Mouse (Mus musculus) forelimb bud, embryonic 11.5 days (tissue): ENCODE measurements around the gene Rnf38.

Experiments used
- DNase-seq: peaks from one replicate; pipeline ENCODE4 v3.0.0-alpha.2; 2012; ENCODE audit warnings: low read depth, low spot score

Rnf38 gene

DNA sequence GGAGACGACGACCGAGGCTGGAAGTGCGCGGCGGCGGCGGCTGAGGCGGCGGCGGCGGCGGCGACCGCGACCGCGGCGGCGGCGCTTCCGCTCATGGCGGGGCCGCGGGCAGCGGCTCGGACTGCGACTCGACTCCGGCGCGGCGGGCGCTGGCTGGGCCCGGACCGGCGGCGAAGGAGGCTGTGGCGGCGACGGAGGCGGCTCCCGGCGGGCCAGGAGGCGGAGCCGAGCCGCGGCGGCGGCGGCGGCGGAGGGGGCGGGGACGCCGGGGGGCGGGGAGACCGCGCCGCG lies at the start of gene Rnf38:
TSS of gene Rnf38 (minus strand) at position 77 of the 291 bp plus-strand sequence.
- no peak for DNase-seq

DNA sequence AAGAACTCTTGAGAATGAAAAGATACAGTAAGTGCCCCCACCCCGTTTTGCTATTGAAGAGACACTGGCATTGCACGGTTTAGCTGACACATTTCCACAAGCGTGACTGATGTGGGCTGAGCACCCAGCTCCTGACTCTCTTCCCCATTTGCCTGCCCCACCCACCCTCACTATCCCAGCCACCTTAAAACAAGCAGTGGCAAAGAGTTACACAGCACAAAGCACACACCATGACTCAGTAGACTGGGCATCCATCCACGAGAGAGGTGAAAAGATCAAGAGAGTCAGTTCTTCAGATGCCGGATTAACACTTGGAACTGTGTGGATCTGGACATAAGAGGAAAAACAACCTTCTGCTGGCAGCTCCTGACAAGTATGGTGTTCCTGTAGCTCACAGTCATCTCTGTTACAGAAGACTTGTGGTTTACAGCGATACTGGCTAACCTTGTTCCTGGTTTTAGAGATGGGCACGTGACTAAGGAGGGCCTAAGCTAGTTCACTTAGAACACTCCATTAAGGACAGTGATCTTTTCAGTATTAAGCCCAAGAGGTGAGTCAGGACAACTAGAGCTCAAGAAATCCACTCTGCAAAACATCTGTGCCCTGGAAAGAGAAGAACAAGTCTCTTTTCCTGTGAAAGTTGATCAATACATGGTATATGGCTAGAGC lies 48.1 kb upstream of the Rnf38 start:
- no peak for DNase-seq

DNA sequence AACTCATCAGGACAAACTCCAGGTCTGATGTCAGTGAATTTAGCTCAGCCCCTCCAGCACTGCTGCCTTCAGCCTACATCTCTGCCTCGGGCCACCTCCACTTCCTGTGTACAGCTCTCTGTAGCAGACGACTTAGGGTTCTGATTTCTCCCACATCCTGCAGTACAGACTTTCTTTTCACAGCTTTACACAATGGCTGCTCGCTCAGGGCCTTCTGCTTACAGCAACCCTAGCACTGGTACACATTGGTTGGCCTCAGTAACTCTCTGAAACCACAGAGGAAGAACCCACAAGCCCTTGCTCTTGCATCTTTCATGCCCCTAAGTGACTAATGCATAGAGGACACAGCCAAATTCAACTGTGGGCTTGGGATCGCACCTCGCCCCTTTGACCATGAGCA lies 37.5 kb upstream of the Rnf38 start:
- DNase-seq, result no peak

GRCm38 (mm10) chr4:44269376-44269817 lies 35.8 kb upstream of the Rnf38 start:
- no peak for DNase-seq

DNA sequence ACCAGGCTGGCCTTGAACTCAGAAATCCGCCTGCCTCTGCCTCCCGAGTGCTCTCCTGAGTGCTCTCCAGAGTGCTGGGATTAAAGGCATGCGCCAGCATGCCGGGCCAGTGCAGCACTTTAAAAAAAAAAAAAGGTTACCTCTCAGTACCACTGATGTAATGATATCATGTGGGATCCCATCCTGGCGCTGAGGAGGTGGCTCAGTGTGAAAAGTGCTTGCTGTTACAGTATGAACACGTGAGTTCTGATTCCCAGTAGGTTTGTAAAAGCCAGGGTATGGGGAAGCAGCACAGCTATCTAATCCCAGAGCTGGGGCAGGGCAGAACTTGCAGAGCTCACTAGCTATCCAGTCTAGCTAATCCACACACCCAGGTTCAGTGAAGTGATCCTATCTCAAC lies 33.8 kb upstream of the Rnf38 start:
- no peak for DNase-seq

DNA sequence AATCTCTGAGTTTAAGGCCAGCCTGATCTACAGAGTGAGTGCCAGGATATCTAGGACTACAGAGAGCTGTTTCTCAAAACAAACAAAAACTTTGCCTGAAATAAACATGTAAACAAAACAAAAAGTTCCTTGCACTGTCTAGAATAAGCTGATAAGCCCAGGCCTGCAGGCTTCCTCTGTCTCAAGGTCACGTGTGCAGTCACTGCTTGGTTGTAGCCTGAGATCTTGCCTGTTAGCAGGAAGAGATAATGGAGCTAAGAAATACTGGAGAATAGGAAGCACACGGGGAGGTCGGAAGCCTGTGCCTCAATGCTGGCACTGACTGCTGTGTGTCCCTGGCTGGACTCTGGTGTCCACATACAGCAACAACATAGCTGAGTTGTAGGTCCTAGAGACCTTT lies 31.9 kb upstream of the Rnf38 start:
- DNase-seq, result no peak

DNA sequence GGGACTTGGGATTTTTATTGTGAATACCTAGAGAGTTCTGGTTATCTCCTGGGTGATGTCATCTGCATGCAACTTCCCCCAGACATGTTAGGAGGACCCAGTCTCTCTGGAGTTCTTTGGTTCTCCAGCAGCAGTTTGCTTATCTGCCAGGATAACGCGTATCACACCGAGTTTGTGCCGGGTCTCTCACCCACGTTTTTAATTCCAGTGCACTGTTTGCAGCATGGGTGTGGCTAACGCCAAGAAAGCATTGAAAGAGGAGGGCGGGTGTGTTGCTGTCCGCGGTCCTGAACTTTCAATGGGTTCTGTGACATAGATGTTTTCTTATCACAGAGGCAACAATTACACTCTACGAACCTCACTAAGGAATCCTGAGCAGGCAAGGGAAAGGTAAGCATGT lies 26.7 kb upstream of the Rnf38 start:
- peak; percentile 80 for DNase-seq

DNA sequence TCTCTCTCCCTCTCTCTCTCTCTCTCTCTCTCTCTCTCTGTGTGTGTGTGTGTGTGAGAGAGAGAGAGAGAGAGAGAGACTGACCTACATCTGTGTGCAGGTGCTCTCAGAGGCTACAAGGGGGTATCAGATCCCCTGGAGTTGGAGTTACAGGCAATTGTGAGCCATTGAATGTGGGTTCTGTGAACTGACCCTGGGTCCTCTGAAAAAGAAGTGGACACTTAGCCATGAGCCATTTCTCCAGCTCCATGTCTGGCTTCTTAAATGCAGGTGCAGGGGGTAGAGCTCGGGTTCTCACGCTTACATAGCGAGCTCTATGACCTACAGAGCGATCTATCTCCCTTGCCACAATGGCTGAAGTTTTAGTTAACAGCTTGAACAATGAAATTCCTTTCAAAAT lies 25.5 kb upstream of the Rnf38 start:
- DNase-seq, result no peak

DNA sequence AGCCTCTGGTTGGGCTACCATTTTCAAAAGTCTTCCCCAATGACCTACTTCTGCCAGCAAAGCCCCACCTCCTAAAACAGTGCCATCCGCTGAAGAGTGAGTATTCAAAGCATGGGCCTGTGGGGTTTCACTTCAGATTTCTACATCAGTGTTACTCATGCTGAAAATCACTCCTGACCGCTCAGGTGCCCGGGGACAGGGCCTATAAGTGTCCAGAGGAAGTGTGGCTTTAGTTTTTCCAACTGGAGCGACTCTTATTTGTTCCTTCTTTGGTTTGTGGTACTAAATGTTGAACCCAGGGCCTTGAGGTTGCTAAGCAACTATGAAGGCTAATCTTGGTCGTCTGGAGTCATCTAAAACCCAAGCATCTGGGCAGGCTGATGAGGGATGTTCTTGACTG lies 21.0 kb upstream of the Rnf38 start:
- no peak for DNase-seq

DNA sequence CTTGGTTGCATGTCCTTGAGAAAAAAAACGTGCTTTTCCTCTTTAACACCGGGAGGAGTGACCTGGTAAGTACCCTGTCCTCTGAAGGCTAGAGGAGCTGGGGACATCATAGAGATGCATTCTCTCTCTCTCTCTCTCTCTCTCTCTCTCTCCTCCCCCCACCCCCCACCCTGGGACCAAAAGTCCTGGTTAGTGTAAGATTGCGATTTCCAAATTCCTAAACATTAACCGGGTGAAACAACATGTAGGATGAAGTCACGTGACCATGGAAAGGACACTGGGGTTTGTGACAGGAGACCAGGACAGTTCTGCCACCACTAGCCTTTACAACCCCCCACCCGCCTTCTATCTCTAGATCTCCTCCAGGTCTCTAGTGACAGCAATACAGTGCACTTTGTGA lies 19.6 kb upstream of the Rnf38 start:
- no peak for DNase-seq

DNA sequence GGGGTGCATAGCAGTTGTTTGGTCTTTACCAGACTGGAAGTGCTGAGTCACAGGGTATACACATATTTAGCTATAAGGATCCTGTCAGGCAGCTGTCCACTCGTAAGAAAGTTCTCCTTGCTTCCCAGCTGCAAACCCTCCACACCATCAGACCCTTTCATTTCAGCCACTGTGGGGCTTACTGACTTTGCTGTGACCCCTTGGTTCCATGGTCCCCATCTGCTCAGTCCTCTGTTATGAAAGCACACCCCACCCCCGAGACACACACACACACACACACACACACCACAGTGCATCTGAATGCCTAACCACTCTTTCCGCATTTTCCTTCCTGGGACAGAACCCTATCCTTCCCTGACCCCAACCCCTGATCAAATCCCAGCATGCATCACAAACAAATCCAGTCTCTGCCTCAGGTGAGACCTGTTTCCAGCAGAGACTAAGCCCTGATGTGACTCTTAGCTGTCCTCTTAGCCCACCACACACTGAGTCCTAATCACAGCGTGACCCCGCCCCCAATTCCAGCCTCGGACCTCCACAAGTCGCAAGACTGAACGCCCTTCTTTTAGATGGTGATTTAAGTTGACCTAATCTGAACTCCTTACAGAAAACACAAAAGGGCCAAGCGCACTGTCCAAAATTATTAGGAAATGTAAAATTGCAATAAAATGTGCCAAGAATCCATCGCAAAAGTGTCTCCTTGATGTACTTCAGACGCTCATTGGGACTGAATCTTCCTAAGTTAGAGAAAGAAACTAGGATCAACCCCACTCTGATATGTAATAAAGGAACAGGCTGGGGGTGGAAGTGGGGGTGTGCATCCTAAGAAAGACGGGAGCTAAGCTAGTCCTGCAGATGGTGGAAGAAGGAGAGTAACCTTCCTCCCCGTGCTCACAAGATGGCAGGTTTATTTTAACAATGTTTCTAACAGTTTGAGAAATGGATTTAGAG lies 18.7 kb upstream of the Rnf38 start:
- no peak for DNase-seq

GRCm38 (mm10) chr4:44251521-44251920 lies 17.9 kb upstream of the Rnf38 start:
- DNase-seq, result no peak

DNA sequence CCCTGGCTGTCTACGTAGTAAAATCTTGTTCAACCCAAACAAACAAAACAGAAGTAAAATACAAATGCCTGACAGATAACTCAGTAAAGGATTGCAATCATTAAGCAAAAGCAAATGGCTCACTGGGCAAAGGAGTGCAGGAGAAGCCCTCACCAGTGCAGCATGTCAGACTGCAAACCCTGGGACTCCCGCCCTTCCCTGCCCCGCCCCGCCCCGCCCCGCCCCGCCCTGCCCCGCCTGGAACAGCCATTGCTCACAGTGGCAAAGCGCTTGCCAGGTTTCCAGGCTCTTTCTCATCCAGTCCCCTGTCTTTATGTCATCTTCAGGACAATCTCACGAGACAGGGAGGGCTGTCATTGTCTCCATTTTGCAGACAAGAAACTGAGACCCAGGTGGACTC lies 16.1 kb upstream of the Rnf38 start:
- DNase-seq, result no peak

DNA sequence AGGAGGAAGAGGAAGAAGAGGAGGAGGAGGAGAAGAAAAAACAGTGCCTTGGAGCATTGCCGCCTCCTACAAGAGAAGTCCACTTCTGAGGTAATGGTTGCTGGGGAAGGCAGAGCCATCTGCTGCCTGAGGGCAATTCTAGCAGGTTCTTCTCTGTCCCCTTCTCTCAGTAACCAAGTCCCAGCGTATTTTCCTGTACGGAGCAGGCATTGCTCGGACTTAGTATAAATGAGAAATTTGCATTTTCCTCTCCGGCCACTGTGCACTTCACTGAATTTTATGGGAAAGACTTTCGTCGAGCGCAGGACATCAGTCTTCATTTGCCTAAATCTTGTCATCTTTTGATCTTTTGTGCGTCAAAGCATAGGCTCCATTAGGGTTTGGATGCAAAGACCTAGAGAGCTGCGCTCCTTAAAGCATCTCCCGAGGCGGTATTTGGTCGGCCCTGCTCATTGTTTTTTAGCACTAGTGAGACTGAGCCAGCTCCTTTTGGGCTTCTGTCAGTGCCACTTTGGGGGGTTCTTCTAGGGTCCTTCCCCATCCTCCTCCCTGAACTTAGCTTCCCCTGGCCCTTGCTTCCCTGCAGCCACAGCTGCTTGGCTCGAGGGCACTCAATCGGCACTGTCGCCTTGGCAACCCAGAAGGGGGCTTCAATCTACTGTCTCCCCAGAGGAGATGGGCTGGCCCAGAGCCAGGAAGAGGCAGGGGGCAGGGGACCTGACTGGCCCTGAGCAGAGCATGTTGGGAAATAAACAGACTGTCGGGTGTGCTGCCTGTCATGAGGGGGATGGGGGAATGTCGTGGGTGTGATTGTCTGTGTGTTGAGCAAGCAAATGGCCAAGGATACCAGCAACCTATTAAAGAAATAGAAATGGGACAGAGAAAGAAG lies 13.7 kb upstream of the Rnf38 start:
- no peak for DNase-seq

- no peak for DNase-seq
These were observed 12.7 kb upstream of the Rnf38 start for GRCm38 (mm10) chr4:44246285-44246684.

GRCm38 (mm10) chr4:44241638-44242037 lies 8.0 kb upstream of the Rnf38 start:
- DNase-seq, result no peak

GRCm38 (mm10) chr4:44235946-44236345 lies 2.4 kb upstream of the Rnf38 start:
- DNase-seq, result no peak

- DNase-seq, result peak; percentile 76
These were observed 646 bp upstream of the Rnf38 start for GRCm38 (mm10) chr4:44234004-44234866.

- peak; percentile 64 for DNase-seq
These were observed 547 bp downstream of the Rnf38 start for GRCm38 (mm10) chr4:44232771-44233712.

DNA sequence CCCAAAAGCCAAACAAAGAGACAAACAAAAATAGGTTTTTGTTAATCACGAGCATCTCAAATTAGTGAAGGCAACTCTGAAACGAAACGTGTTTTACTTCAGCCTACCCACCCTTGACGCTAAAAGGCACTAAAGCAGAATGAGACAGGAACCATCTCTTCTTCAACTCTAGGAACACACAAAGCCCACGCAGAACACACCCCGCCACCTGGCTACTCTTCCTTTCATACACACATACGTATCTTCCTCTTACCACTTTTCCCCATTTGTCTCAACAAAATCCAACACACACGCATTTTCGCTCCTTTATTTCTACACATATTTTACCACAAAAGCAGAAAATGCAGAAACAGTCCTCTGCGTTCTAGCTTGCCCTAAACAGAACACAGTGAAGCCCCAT lies 8.5 kb downstream of the Rnf38 start:
- DNase-seq, result no peak
